Mouse (Mus musculus) liver, embryonic 14.5 days (tissue): ENCODE data around the gene Gm30083.

ENCODE experiments used
- CTCF ChIP-seq: IDR thresholded peaks from 2 replicates; pipeline ENCODE4 v1.5.1; 2016; ENCODE audit warnings: antibody characterized with exemption, low read depth, control low read depth
- EP300 ChIP-seq: IDR thresholded peaks from 2 replicates; pipeline ENCODE4 v1.6.1; 2016; ENCODE audit warnings: antibody characterized with exemption, low read depth

DNA sequence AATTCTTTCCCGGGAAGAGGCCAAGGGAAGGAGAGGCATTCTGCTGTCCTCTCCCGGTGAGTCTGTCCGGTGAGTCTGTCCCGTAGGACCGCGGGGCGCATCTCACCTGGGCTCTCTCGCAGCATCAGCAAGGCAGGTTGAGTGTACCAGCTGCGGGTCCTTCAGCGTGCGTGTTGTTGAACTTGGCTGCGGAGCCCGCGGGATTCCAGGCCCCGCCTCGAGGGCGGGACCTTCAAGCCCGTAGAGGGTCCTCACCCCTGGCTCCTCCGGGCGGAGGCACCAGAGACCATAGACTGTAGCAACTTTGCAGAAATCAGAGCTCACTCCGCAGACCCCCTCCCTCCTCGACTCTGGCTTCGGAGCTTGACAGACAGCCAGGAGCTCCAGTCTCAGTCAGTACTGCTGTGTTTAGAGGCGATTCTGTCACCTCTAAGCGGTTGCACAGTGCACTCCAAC, 36.4 kb downstream of the Gm30083 start, which contains the start of gene Zfp488:
- no peak for TF ChIP-seq EP300
- no peak for TF ChIP-seq CTCF
